ENCODE assay signal across 20 mouse cellular contexts in genomic region chr15:77894926-77895325, GRCm38 (mm10). TPM values are rescaled to one million over a fixed set of nuclear protein-coding genes. Genes with fewer than 3 reads are reported as not detected.
A peak's percentile ranks its signal among the peaks of the same experiment; 100 is the strongest.
DNase-seq lines count a peak whose midpoint lies in the region; ATAC-seq and TF ChIP-seq lines count a peak whose summit lies in the region.
"Had no signal": no experiment of that assay in that cellular context is flagged by ENCODE, and none has a peak within 500 bp of the region (broad histone marks: within the 10 kb centered on the region; RNA-seq: fewer than 3 reads in every experiment).

No protein-coding gene starts in this region.

- 74% methylated on average over 12 of the region's 14 CpGs for WGBS in kidney, embryonic 16.5 days
- 74% methylated on average over 13 of the region's 14 CpGs for WGBS in liver, embryonic 12.5 days (ENCODE audit: insufficient replicate concordance)
- WGBS in stomach, postnatal 0 days = 87% methylated on average over 13 of the region's 14 CpGs
- WGBS in midbrain, embryonic 16.5 days = 87% methylated on average over 13 of the region's 14 CpGs

- no peak for TF ChIP-seq EP300 in stomach, postnatal 0 days (optimal IDR thresholded peaks at IDR 0.05)

- no peak for TF ChIP-seq CTCF in stomach, postnatal 0 days (IDR thresholded peaks at IDR 0.05; ENCODE audit: low read depth)

- H3K4me1 ChIP-seq in kidney, embryonic 16.5 days (ENCODE audit: insufficient read depth, low read length) = peaks cover 14% of the 10 kb centered on the region; the same call in 1 of the 2 replicates
- no peaks in the 10 kb centered on the region; the same call in 1 of the 2 replicates for H3K4me1 ChIP-seq in liver, embryonic 12.5 days
- H3K4me1 ChIP-seq in stomach, postnatal 0 days (replicated peaks; ENCODE audit: control insufficient read depth, insufficient read depth) = no peaks in the 10 kb centered on the region
- H3K4me1 ChIP-seq in midbrain, embryonic 16.5 days (ENCODE audit: control insufficient read depth, insufficient read depth, low read length) = no peaks in the 10 kb centered on the region
- H3K4me1 ChIP-seq: embryonic facial prominence, embryonic 15.5 days; forebrain, embryonic 13.5 days; hindbrain, embryonic 13.5 days; neural tube, embryonic 12.5 days had no signal

- 0 out of 2 replicates have a peak overlapping the region, but pooled peaks have one; percentile 3 for H3K4me2 ChIP-seq in kidney, embryonic 16.5 days (replicated peaks; ENCODE audit: low read depth, low read length)
- H3K4me2 ChIP-seq in liver, embryonic 12.5 days = peak overlapping the region; percentile 41
- no peak overlapping the region for H3K4me2 ChIP-seq in stomach, postnatal 0 days (replicated peaks; ENCODE audit: low read depth)
- H3K4me2 ChIP-seq in midbrain, embryonic 16.5 days (ENCODE audit: low read length) = no peak overlapping the region
- H3K4me2 ChIP-seq: embryonic facial prominence, embryonic 15.5 days; forebrain, embryonic 13.5 days; hindbrain, embryonic 13.5 days; neural tube, embryonic 12.5 days had no signal

- H3K9me3 ChIP-seq in kidney, embryonic 16.5 days (ENCODE audit: low read length) = no peaks in the 10 kb centered on the region
- H3K9me3 ChIP-seq in liver, embryonic 12.5 days (replicated peaks) = no peaks in the 10 kb centered on the region
- H3K9me3 ChIP-seq in stomach, postnatal 0 days (ENCODE audit: control insufficient read depth, low read length) = no peaks in the 10 kb centered on the region
- no peaks in the 10 kb centered on the region for H3K9me3 ChIP-seq in midbrain, embryonic 16.5 days (replicated peaks; ENCODE audit: control insufficient read depth, low read length, poor library complexity, severe bottlenecking)
- H3K9me3 ChIP-seq: embryonic facial prominence, embryonic 15.5 days; forebrain, embryonic 13.5 days; hindbrain, embryonic 13.5 days; neural tube, embryonic 12.5 days had no signal

- DNase-seq in adrenal gland, postnatal 25 days = peak; percentile 0
- DNase-seq in adrenal gland, adult 18-20 months (ENCODE audit: low spot score in 2 of 2) = no peak
- DNase-seq in kidney, adult 11 months = no peak
- DNase-seq in stomach, postnatal 0 days (ENCODE audit: low spot score) = no peak
- no peak for DNase-seq in left cerebral cortex, adult 11 months (ENCODE audit: low spot score)
- DNase-seq: cerebellum, adult 18-20 months; heart, adult 11 months; kidney, postnatal 36 days; lung, adult 2 months; midbrain, embryonic 14.5 days; right cerebral cortex, postnatal 4 days; thymus, adult 18-20 months had no signal

- H3K36me3 ChIP-seq in kidney, embryonic 16.5 days (ENCODE audit: insufficient read depth, low read length) = no peaks in the 10 kb centered on the region
- no peaks in the 10 kb centered on the region for H3K36me3 ChIP-seq in liver, embryonic 12.5 days
- H3K36me3 ChIP-seq in stomach, postnatal 0 days (ENCODE audit: control insufficient read depth, insufficient read depth, low read length) = no peaks in the 10 kb centered on the region
- no peaks in the 10 kb centered on the region for H3K36me3 ChIP-seq in midbrain, embryonic 16.5 days (ENCODE audit: control insufficient read depth, insufficient read depth, low read length)
- H3K36me3 ChIP-seq: embryonic facial prominence, embryonic 15.5 days; hindbrain, embryonic 13.5 days; neural tube, embryonic 12.5 days had no signal

- no peak overlapping the region for H3K27ac ChIP-seq in kidney, embryonic 16.5 days (ENCODE audit: low read length)
- no peak overlapping the region for H3K27ac ChIP-seq in liver, embryonic 12.5 days
- 0 out of 2 replicates have a peak overlapping the region, but pooled peaks have one; percentile 18 for H3K27ac ChIP-seq in stomach, postnatal 0 days (replicated peaks)
- H3K27ac ChIP-seq in midbrain, embryonic 16.5 days (ENCODE audit: low read length) = no peak overlapping the region
- H3K27ac ChIP-seq: embryonic facial prominence, embryonic 15.5 days; forebrain, embryonic 13.5 days; hindbrain, embryonic 13.5 days; macrophage; neural tube, embryonic 12.5 days had no signal

- H3K9ac ChIP-seq in kidney, embryonic 16.5 days (replicated peaks; ENCODE audit: low read length) = no peak overlapping the region
- H3K9ac ChIP-seq in liver, embryonic 12.5 days = no peak overlapping the region
- H3K9ac ChIP-seq in stomach, postnatal 0 days (ENCODE audit: low read length) = no peak overlapping the region
- H3K9ac ChIP-seq in midbrain, embryonic 16.5 days (ENCODE audit: low read depth, low read length) = no peak overlapping the region
- H3K9ac ChIP-seq: embryonic facial prominence, embryonic 15.5 days; forebrain, embryonic 13.5 days; hindbrain, embryonic 13.5 days; neural tube, embryonic 12.5 days had no signal

- ATAC-seq in kidney, embryonic 16.5 days (ENCODE audit: low FRiP score, low TSS enrichment) = 0 out of 2 replicates have a peak, but pooled peaks have one; percentile 15
- ATAC-seq in liver, embryonic 12.5 days = no peak
- ATAC-seq in stomach, postnatal 0 days (ENCODE audit: low FRiP score, low TSS enrichment) = no peak
- ATAC-seq in midbrain, embryonic 16.5 days = no peak
- ATAC-seq: forebrain, embryonic 13.5 days had no signal

- no peak overlapping the region for H3K4me3 ChIP-seq in kidney, embryonic 16.5 days (ENCODE audit: low read length)
- H3K4me3 ChIP-seq in liver, embryonic 12.5 days = no peak overlapping the region
- no peak overlapping the region for H3K4me3 ChIP-seq in stomach, postnatal 0 days (ENCODE audit: low read depth, low read length)
- H3K4me3 ChIP-seq in midbrain, embryonic 16.5 days (ENCODE audit: low read depth, low read length) = no peak overlapping the region
- H3K4me3 ChIP-seq: embryonic facial prominence, embryonic 15.5 days; forebrain, embryonic 13.5 days; hindbrain, embryonic 13.5 days; neural tube, embryonic 12.5 days had no signal

- H3K27me3 ChIP-seq in kidney, embryonic 16.5 days (ENCODE audit: insufficient read depth, low read length) = no peaks in the 10 kb centered on the region
- 0 out of 2 replicates have a peak, but pooled peaks cover 2% of the 10 kb centered on the region for H3K27me3 ChIP-seq in liver, embryonic 12.5 days (replicated peaks)
- no peaks in the 10 kb centered on the region for H3K27me3 ChIP-seq in stomach, postnatal 0 days (ENCODE audit: control insufficient read depth, insufficient read depth, low read length)
- H3K27me3 ChIP-seq in midbrain, embryonic 16.5 days (ENCODE audit: control insufficient read depth, insufficient read depth, low read depth, low read length) = no peaks in the 10 kb centered on the region
- H3K27me3 ChIP-seq: embryonic facial prominence, embryonic 15.5 days; forebrain, embryonic 13.5 days; hindbrain, embryonic 13.5 days; neural tube, embryonic 12.5 days had no signal

RNA-seq across cellular contexts. Expression of gene Txn2, which starts 33.9 kb away (rescaled TPM):
- total RNA-seq in adrenal gland, postnatal 25 days (2021) = 483 and 599 TPM in 2 replicates
- total RNA-seq in adrenal gland, adult 18-20 months (2021) = 100 to 1,000 TPM; 544 to 611 TPM
- polyA plus RNA-seq in kidney, embryonic 16.5 days (2015; fragmentation: Nextera tagmentation; extraction: Ambion mirVana) = 275 and 307 TPM in 2 replicates
- polyA plus RNA-seq in liver, embryonic 12.5 days (2016; fragmentation: Nextera tagmentation; extraction: Ambion mirVana) = 239 and 249 TPM in 2 replicates
- 172 and 176 TPM in 2 replicates for polyA plus RNA-seq in stomach, postnatal 0 days (2015; fragmentation: Nextera tagmentation; extraction: Ambion mirVana)
- polyA plus RNA-seq in midbrain, embryonic 16.5 days (2015; fragmentation: Nextera tagmentation; extraction: Ambion mirVana) = 187 and 190 TPM in 2 replicates

RNA-seq across cellular contexts. Expression of gene Myh9, which starts 53.0 kb away (rescaled TPM):
- total RNA-seq in adrenal gland, postnatal 25 days (2021) = 325 and 352 TPM in 2 replicates
- total RNA-seq in adrenal gland, adult 18-20 months (2021) = 100 to 1,000 TPM; 270 to 287 TPM
- 55.4 and 64.5 TPM in 2 replicates for polyA plus RNA-seq in kidney, embryonic 16.5 days (2015; fragmentation: Nextera tagmentation; extraction: Ambion mirVana)
- 32.5 and 34.2 TPM in 2 replicates for polyA plus RNA-seq in liver, embryonic 12.5 days (2016; fragmentation: Nextera tagmentation; extraction: Ambion mirVana)
- 27.9 and 32.9 TPM in 2 replicates for polyA plus RNA-seq in stomach, postnatal 0 days (2015; fragmentation: Nextera tagmentation; extraction: Ambion mirVana)
- polyA plus RNA-seq in midbrain, embryonic 16.5 days (2015; fragmentation: Nextera tagmentation; extraction: Ambion mirVana) = 9.5 and 11.2 TPM in 2 replicates

Comparison
In these comparisons a context has a peak if more than half of its experiments do, and no peak if none do; other contexts are left out.
1. H3K4me2 ChIP-seq: peak in kidney, embryonic 16.5 days (single experiment) and liver, embryonic 12.5 days (single experiment); none in stomach, postnatal 0 days (single experiment) and midbrain, embryonic 16.5 days (single experiment).